Mouse (Mus musculus) ZHBTc4 (cell line): ENCODE results near the gene Fam189a1.

Source experiments
- DNase-seq: peaks from one replicate; pipeline ENCODE4 v3.0.0-alpha.2; 2011; ENCODE audit warnings: low read depth, low spot score

The Fam189a1 gene

GRCm38 (mm10) chr7:65156514-65156911, at the start of gene Fam189a1:
TSS of gene Fam189a1 (minus strand) at chr7:65156570.
- DNase-seq: peak; percentile 67

GRCm38 (mm10) chr7:65206021-65206420, 49.7 kb upstream of the Fam189a1 start:
- DNase-seq: no peak

- peak; percentile 58 for DNase-seq
These were observed 46.3 kb upstream of the Fam189a1 start for GRCm38 (mm10) chr7:65202719-65203118.

GRCm38 (mm10) chr7:65180694-65181093, 24.3 kb upstream of the Fam189a1 start:
- DNase-seq: no peak

- no peak for DNase-seq
These were observed 14.4 kb upstream of the Fam189a1 start for GRCm38 (mm10) chr7:65170762-65171161.

- peak; percentile 83 for DNase-seq
These were observed 958 bp upstream of the Fam189a1 start for GRCm38 (mm10) chr7:65157031-65158025.

- peak; percentile 81 for DNase-seq
These were observed 499 bp downstream of the Fam189a1 start for GRCm38 (mm10) chr7:65155628-65156513.

GRCm38 (mm10) chr7:65154576-65154975, 1.8 kb downstream of the Fam189a1 start:
- peak; percentile 27 for DNase-seq

GRCm38 (mm10) chr7:65153846-65154245, 2.5 kb downstream of the Fam189a1 start:
- DNase-seq: no peak

GRCm38 (mm10) chr7:65151526-65151925, 4.8 kb downstream of the Fam189a1 start:
- DNase-seq: no peak

- DNase-seq: no peak
These were observed 7.3 kb downstream of the Fam189a1 start for GRCm38 (mm10) chr7:65149040-65149439.

- DNase-seq: no peak
These were observed 11.5 kb downstream of the Fam189a1 start for GRCm38 (mm10) chr7:65144881-65145280.

- DNase-seq: no peak
These were observed 14.3 kb downstream of the Fam189a1 start for GRCm38 (mm10) chr7:65141907-65142698.

GRCm38 (mm10) chr7:65140832-65141231, 15.5 kb downstream of the Fam189a1 start:
- DNase-seq: no peak

- no peak for DNase-seq
These were observed 16.3 kb downstream of the Fam189a1 start for GRCm38 (mm10) chr7:65140099-65140498.

- DNase-seq: no peak
These were observed 32.6 kb downstream of the Fam189a1 start for GRCm38 (mm10) chr7:65123766-65124165.

- DNase-seq: no peak
These were observed 39.5 kb downstream of the Fam189a1 start for GRCm38 (mm10) chr7:65116903-65117302.

GRCm38 (mm10) chr7:65115366-65115765, 41.0 kb downstream of the Fam189a1 start:
- no peak for DNase-seq

GRCm38 (mm10) chr7:65111664-65112063, 44.7 kb downstream of the Fam189a1 start:
- DNase-seq: no peak

- no peak for DNase-seq
These were observed 50.8 kb downstream of the Fam189a1 start for GRCm38 (mm10) chr7:65105566-65105965.

- DNase-seq: no peak
These were observed 51.3 kb downstream of the Fam189a1 start for GRCm38 (mm10) chr7:65105097-65105467.
